Mouse (Mus musculus): ENCODE measurements around the gene Cuedc1.

DNA sequence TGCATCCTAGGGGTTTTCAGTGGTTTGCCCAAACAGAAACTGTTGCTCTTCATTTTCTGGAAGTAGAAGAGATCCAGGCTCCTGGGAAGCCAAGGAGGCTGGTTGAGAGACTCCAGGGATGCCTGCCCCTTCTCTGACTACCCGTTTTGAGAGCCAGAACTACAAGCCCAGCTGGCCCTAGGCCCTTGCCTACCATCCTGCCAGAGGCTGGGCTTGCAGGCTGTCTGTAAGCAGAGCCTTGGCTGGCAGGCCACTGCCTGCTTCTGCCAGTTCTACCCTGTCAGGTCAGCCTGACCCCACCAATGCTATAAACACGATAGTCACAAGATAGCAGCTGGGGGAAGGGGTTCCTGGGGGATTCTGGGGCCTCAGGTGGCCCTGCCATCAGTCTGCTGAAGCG lies 57.6 kb downstream of the Cuedc1 start:
- TF ChIP-seq CTCF (IDR thresholded peaks at IDR 0.05; ENCODE audit: extremely low read depth, insufficient read depth, insufficient read length, insufficient replicate concordance) (no peak), POLR2A (IDR thresholded peaks at IDR 0.05; ENCODE audit: low read depth, low read length) (no peak)

Measured in spleen, adult 2 months (tissue).